Mouse (Mus musculus) spleen, postnatal 36 days (tissue): ENCODE measurements at regions not wholly inside any gene's neighbourhood (a gene's known extent, or its start where the extent isn't known, plus 50 kb on each side); places are given as distances from the start of the nearest gene placed in this dataset.
A peak's percentile ranks its signal among the peaks of the same experiment; 100 is the strongest.

Source experiments
- DNase-seq, 2 experiments: peaks; one replicate each; pipeline ENCODE4 v3.0.0; 2022; ENCODE audit warnings: low spot score in 2 of 2, mixed read lengths in 1 of 2

- DNase-seq, result no peak
Observed at GRCm38 (mm10) chr12:79944090-79944489, 168.7 kb downstream of the Zfp36l1 start.

GRCm38 (mm10) chr12:79942563-79943131 lies 170.2 kb downstream of the Zfp36l1 start:
- DNase-seq, result no peak

GRCm38 (mm10) chr12:79941828-79942227 lies 171.0 kb downstream of the Zfp36l1 start:
- no peak for DNase-seq

- no peak for DNase-seq
Observed at GRCm38 (mm10) chr12:79939436-79939835, 173.4 kb downstream of the Zfp36l1 start.

GRCm38 (mm10) chr12:79937876-79938275 lies 174.9 kb downstream of the Zfp36l1 start:
- no peak for DNase-seq

DNA sequence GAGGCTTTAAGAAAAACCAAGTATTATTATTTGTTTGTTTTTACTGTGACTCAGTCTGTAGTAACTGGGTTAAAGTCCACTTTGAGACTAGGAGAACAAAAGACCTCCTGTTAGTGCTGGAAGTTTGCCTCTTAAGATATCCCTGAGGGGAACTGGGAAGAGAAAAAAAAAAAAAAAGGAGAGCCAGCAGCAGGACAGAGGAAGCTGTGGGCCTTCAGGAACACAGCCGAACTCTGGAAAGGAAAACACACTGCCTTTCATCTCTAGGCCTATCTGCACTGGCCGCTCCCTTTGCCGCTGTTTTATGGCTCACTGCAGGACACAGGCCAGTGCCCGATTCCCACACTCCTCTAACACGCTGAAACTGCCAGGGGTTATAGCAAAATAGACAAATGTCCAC lies 176.1 kb downstream of the Zfp36l1 start:
- DNase-seq, result no peak

GRCm38 (mm10) chr12:79934091-79934490 lies 178.7 kb downstream of the Zfp36l1 start:
- DNase-seq, result no peak

GRCm38 (mm10) chr12:79932905-79933304 lies 179.9 kb downstream of the Zfp36l1 start:
- DNase-seq, result no peak

GRCm38 (mm10) chr12:79931455-79931854 lies 181.4 kb downstream of the Zfp36l1 start:
- no peak for DNase-seq

GRCm38 (mm10) chr12:79929846-79930245 lies 183.0 kb downstream of the Zfp36l1 start:
- DNase-seq, result no peak

DNA sequence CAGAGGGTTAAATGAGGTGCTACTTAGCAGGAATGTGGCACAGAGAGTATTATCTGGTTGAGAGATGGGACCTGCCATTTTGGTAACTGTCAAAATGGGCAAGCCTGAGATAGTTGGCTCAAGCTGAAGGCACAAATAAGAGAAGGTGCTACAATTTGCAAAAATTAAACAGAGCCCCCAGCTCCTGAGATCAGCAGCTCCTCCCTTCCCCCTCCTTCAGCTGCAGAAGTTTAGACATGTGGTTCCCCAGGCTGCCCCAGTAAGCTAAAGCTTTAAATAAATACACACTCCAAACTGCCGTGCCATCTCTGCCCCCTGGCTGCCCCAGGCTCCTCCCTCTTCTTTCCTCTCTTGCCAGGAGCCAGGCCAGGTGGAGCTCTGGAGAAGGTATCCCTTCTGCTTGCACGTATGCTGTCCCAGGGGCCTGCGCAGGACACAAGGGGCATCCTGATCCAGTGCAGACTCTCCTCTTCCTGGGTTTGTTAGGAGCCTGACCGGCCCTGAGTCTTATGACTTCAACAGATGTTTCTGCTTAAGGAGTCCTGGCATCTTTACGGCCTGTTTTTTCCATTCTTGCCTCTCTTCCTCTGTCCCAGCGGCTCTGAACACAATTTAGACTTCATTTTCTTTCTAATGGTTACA lies 184.0 kb downstream of the Zfp36l1 start:
- DNase-seq, result no peak

- no peak for DNase-seq
Observed at GRCm38 (mm10) chr12:79928298-79928697, 184.5 kb downstream of the Zfp36l1 start.

DNA sequence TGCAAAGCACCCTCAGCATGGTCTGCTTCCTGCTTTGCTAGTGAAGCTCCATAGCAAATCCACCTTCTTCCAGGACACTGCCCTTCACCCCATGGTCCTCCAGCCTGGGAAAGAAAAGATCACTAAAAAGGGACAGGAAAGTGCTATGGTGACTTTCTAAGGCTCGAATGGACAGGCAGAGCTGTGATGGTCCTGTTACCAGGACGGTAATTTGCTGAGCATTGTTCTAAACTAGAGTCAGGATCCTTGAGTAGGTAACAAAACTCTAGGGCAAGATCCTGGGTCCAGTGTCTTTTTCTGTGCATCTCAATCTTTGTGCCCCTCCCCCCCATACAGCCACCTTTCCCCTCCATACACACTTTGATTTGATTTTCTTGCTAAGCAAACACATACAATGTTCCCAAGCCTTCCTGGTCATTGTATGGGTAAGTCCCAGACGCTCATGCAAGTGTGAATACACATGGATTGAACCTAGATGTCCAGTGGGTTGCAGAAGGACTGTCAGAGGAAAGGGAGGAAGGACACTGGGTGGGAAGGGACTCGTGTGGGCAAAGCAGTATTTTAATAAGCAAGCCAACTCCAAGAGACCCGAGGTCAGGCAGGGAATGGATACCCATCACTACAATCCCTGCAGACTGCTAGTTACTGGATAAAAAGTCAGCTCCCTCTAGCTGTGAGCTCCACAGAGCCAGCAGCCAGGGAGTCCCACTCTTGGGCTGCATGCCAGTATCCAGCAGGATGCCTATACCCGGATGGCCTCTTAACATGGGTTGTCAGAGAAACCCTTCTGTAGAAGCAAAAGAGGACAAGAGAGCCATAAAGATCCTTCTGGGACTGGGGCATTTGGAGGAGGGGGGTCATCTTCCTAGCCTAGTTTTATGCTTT lies 186.9 kb downstream of the Zfp36l1 start:
- DNase-seq, result no peak

- peak; percentile 34 to 43 for DNase-seq
Observed at GRCm38 (mm10) chr12:79924921-79925703, 187.7 kb downstream of the Zfp36l1 start.

DNA sequence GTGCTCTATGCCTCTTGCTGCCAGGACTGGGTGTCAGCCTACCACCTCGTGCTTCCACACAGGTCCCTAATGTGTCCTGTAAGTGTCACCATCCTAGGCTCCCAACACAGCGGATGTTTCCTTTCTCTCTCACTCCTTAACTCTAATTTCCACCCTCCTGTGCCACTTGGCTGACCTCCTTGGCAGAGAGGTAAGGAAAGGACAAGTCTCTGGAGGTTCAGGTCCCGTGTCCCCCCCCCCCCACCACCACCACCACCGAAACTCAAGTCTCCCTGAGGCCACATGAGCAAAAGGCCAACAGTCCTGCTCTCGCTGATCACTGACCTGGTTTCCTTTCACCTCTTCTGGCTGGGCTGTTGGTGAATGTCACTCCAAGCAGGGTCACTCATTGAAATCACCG lies 189.0 kb downstream of the Zfp36l1 start:
- DNase-seq, result no peak

DNA sequence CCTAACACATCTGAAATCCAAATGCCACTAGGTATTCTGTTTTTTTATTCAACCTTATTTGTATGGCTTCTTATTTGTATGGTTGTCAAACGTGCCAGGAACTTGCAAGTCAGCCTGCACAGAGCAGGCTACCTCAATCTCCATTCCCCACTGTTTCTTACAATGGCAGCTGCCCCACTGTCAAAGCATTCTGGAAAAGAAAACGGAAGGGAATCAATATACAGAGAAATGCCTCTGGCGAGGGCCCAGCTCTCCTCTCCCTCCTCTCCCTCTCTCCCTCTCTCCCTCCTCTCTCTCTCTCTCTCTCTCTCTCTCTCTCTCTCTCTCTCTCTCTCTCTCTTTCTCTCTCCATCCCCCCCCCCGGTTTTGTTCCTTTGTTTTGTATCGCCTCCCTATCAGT lies 191.0 kb downstream of the Zfp36l1 start:
- DNase-seq, result no peak

DNA sequence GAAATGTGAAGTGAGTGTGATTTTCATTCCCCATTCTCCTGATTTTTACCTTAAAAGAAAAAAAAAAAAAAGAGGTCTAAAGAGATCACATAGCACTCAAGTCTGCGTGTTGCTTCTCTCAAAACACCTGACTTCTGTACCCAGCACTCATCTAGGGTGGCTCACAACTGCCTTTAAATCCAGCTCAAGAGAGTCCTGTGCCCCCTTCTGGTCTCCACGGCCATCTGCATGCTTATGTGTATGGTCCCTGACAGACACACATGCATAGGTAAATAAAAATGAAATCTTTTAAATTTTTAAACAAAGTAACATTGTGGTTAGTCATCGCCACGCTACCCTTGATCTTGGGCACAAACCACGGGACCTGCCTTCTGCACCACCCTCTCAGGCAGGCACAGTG lies 193.8 kb downstream of the Zfp36l1 start:
- no peak for DNase-seq

DNA sequence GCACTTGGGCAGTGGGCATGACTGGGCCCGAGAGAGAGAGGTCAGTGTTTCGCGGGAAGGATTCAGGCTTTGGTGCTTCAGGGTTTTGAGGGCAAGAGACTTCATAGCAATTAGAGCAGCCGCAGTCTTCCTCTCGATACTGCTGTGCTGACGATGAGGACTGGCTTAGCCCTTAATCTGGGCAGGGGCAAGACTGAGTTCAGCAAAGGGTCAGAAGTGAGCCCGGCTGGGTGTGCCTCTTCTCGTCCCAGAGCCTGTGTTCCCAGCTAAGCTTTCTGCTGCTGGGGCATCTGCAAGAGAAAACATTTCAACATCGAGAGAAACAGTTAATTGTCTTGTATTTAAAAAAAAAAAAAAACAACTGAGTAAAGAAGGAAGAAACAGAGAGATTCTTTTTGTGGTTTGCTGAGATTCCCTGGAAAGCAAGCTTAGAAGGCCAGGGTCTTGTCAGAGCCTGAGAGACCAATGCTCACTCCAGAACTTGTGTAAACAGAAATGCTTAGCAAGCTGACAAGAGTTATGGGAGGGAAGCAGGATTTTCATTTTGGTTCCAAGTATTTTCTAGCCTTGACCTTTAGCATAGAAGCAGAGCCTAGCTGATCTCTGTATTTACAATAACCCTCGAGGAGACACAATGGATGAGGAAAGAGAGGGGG lies 195.1 kb downstream of the Zfp36l1 start:
- no peak for DNase-seq

GRCm38 (mm10) chr12:79916896-79917633 lies 195.7 kb downstream of the Zfp36l1 start:
- DNase-seq, result no peak

DNA sequence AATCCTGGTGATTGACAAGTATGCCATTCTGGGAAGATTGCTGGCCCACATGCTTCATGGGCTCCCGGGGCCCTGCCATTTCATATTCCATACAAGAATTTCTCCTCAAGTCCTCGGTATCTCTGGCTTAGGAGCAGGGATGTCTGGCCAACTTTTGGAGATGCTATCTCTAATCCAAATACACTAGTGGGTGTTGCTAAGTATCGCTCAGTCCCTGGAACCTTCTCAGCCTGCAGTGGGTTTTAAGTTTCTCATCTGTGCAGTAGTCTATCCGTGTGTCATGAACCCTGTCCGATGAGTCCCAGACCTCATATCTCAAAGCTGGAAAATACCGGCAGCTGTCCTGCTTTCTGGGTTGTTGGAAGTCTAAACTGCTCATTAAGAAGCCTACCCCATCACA lies 198.9 kb downstream of the Zfp36l1 start:
- DNase-seq, result no peak
